Mouse (Mus musculus): Measurements from ENCODE around the gene Ift122. TPM values are rescaled to one million over a fixed set of nuclear protein-coding genes. Genes with fewer than 3 reads are reported as not detected.

The Ift122 gene
- total and polyA plus RNA-seq, 3 experiments = 3.3 to 8.0 TPM; not detected in 1

- TF ChIP-seq E2F4 (IDR thresholded peaks at IDR 0.05; ENCODE audit: borderline replicate concordance, low read depth, low read length) (no peak), BHLHE40 (IDR thresholded peaks at IDR 0.05; ENCODE audit: borderline replicate concordance, low read depth, low read length) (no peak), ZC3H11A (IDR thresholded peaks at IDR 0.05; ENCODE audit: low read depth, low read length) (no peak), USF2 (IDR thresholded peaks at IDR 0.05; ENCODE audit: borderline replicate concordance in 1 of 2, insufficient read depth in 1 of 2, low read depth in 1 of 2, low read length in 2 of 2) (no peak), MYB (IDR thresholded peaks at IDR 0.05; ENCODE audit: low read depth, low read length) (no peak), MYC (IDR thresholded peaks at IDR 0.05; ENCODE audit: low read depth, low read length) (no peak), ZNF384 (IDR thresholded peaks at IDR 0.05; ENCODE audit: low read depth, low read length) (no peak)
- H3K27ac ChIP-seq (ENCODE audit: control insufficient read depth, low read depth, low read length) = no peak overlapping the region
Observed at GRCm38 (mm10) chr6:115859258-115859657, 6.0 kb downstream of the Ift122 start.

GRCm38 (mm10) chr6:115860027-115860556 is 6.8 kb downstream of the Ift122 start:
- Histone ChIP-seq H3K79me2 (ENCODE audit: control insufficient read depth, insufficient read depth, low read length, poor library complexity) (no peaks in the 10 kb centered on the region), H3K36me3 (ENCODE audit: control insufficient read depth in 1 of 2, insufficient read depth in 2 of 2, low read length in 2 of 2) (no peaks in the 10 kb centered on the region), H3K27me3 (ENCODE audit: control insufficient read depth in 1 of 2, insufficient read depth in 2 of 2, low read length in 2 of 2) (no peaks in the 10 kb centered on the region), H3K9me3 (replicated peaks; ENCODE audit: insufficient read depth, low read length) (no peaks in the 10 kb centered on the region), H3K4me1 (ENCODE audit: control insufficient read depth in 1 of 2, insufficient read depth in 2 of 2, low read length in 2 of 2) (no peaks in the 10 kb centered on the region), H3K4me3 (ENCODE audit: control insufficient read depth in 1 of 2, insufficient read depth in 1 of 2, low read depth in 2 of 2, low read length in 2 of 2) (no peak overlapping the region), H3K27ac (ENCODE audit: control insufficient read depth, low read depth, low read length) (no peak overlapping the region), H3K9ac (ENCODE audit: control insufficient read depth, low read depth, low read length, poor library complexity, severe bottlenecking) (no peak overlapping the region)
- no peak for DNase-seq (ENCODE audit: low read depth, low spot score)
- TF ChIP-seq UBTF (IDR thresholded peaks at IDR 0.05; ENCODE audit: borderline replicate concordance, insufficient read depth, low read depth, low read length) (no peak), GABPA (IDR thresholded peaks at IDR 0.05; ENCODE audit: low read depth, low read length) (no peak), KAT2A (conservative IDR thresholded peaks at IDR 0.05; ENCODE audit: low read depth, low read length) (no peak), E2F4 (IDR thresholded peaks at IDR 0.05; ENCODE audit: borderline replicate concordance, low read depth, low read length) (no peak), HCFC1 (IDR thresholded peaks at IDR 0.05; ENCODE audit: low read depth, low read length) (no peak), JUND (IDR thresholded peaks at IDR 0.05; ENCODE audit: low read depth, low read length) (no peak), TCF12 (IDR thresholded peaks at IDR 0.05; ENCODE audit: low read depth, low read length) (no peak), RAD21 (IDR thresholded peaks at IDR 0.05; ENCODE audit: low read depth, low read length) (no peak), MEF2A (IDR thresholded peaks at IDR 0.05; ENCODE audit: extremely low read depth, insufficient replicate concordance, low read depth, low read length, poor library complexity, severe bottlenecking) (no peak), USF2 (IDR thresholded peaks at IDR 0.05; ENCODE audit: borderline replicate concordance in 1 of 2, insufficient read depth in 1 of 2, low read depth in 1 of 2, low read length in 2 of 2) (no peak), ZNF384 (IDR thresholded peaks at IDR 0.05; ENCODE audit: low read depth, low read length) (no peak), MYB (IDR thresholded peaks at IDR 0.05; ENCODE audit: low read depth, low read length) (no peak), EP300 (IDR thresholded peaks at IDR 0.05; ENCODE audit: low read depth in 1 of 2, low read length in 2 of 2) (no peak), NELFE (IDR thresholded peaks at IDR 0.05; ENCODE audit: low read depth, low read length) (no peak), MAX (IDR thresholded peaks at IDR 0.05; ENCODE audit: low read length) (no peak)

More at GRCm38 (mm10) chr6:115859258-115859657, 6.0 kb downstream of the Ift122 start:
- H3K36me3 ChIP-seq (ENCODE audit: control insufficient read depth in 1 of 2, insufficient read depth in 2 of 2, low read length in 2 of 2) = no peaks in the 10 kb centered on the region
- no peaks in the 10 kb centered on the region for H3K79me2 ChIP-seq (ENCODE audit: control insufficient read depth, insufficient read depth, low read length, poor library complexity)
- H3K27me3 ChIP-seq (ENCODE audit: control insufficient read depth in 1 of 2, insufficient read depth in 2 of 2, low read length in 2 of 2) = no peaks in the 10 kb centered on the region
- no peaks in the 10 kb centered on the region for H3K4me1 ChIP-seq (ENCODE audit: control insufficient read depth in 1 of 2, insufficient read depth in 2 of 2, low read length in 2 of 2)
- no peak for DNase-seq (ENCODE audit: low read depth, low spot score)
- no peak overlapping the region for H3K9ac ChIP-seq (ENCODE audit: control insufficient read depth, low read depth, low read length, poor library complexity, severe bottlenecking)
- H3K4me3 ChIP-seq (ENCODE audit: control insufficient read depth in 1 of 2, insufficient read depth in 1 of 2, low read depth in 2 of 2, low read length in 2 of 2) = no peak overlapping the region
- no peaks in the 10 kb centered on the region for H3K9me3 ChIP-seq (replicated peaks; ENCODE audit: insufficient read depth, low read length)
